In the genomic region with DNA sequence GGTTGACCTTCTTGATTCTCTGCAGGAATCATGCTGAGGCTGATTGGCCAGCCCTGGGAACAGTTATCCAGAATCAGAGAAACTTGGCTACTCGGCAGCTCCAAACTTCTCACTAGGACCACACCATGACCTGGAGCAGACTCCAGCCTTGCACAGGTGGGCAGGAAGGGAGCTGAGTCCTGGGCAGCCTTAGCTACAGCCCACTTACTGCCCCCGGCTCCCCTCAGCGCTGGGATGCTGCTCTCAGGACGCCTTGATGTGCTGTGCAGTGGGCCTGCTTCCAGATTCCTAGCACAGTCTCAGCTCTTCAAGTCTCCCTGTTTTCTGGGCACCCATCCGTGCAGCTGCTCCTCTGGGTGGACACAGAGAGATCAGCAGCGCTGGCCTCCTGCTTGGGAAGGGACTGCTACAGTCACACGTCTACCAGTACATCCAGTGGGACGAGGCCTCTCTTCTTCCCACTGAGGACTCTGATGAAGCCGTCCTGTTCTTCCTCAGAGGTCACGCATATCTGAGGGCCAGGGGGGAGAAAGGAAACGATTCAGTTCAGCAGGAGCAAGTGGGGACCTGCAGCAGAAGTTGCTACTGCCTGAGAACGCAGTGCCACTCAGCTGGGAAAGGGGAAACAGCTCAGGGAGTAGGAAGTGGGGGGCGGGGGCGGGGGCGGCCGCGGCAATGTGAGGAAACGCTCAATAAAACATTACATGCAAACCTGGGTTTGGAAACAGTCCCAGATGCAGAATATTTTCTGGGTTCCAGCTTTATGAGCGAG, we compare ENCODE assay signal across 10 mouse cellular contexts.
DNase-seq lines count a peak whose midpoint lies in the region; ATAC-seq and TF ChIP-seq lines count a peak whose summit lies in the region.
"Had no signal": no experiment of that assay in that cellular context is flagged by ENCODE, and none has a peak within 500 bp of the region (broad histone marks: within the 10 kb centered on the region; RNA-seq: fewer than 3 reads in every experiment).

No protein-coding gene starts in this region.

- peak; percentile 41 for DNase-seq in gastrocnemius, postnatal 14 days
- DNase-seq in gastrocnemius, adult 18-20 months (ENCODE audit: low spot score): no peak
- DNase-seq in lung, adult 18-20 months: no peak
- peak; percentile 5 for DNase-seq in liver, adult 2 months (ENCODE audit: extremely low read depth, low read depth, low spot score)
- DNase-seq in spleen, postnatal 36 days (ENCODE audit: low spot score in 2 of 2): no peak
- DNase-seq: cerebellum, adult 8-10 months had no signal

- peak overlapping the region; percentile 28; the same call in 1 of the 2 replicates for H3K4me2 ChIP-seq in lung, embryonic 16.5 days (ENCODE audit: low read depth, low read length)
- no peak overlapping the region for H3K4me2 ChIP-seq in forebrain, embryonic 13.5 days

- no peak overlapping the region for H3K4me3 ChIP-seq in lung, embryonic 16.5 days (ENCODE audit: low read length)
- no peak overlapping the region for H3K4me3 ChIP-seq in liver, adult 2 months (ENCODE audit: insufficient read depth, low read depth, low read length)
- H3K4me3 ChIP-seq in forebrain, embryonic 13.5 days: no peak overlapping the region

- H3K4me1 ChIP-seq in lung, embryonic 16.5 days (replicated peaks; ENCODE audit: control insufficient read depth, insufficient read depth, low read length): no peaks in the 10 kb centered on the region
- H3K4me1 ChIP-seq in liver, adult 2 months (ENCODE audit: control insufficient read depth, insufficient read depth, low read length): no peaks in the 10 kb centered on the region
- no peaks in the 10 kb centered on the region for H3K4me1 ChIP-seq in forebrain, embryonic 13.5 days

- TF ChIP-seq CTCF in liver, adult 2 months (IDR thresholded peaks at IDR 0.05; ENCODE audit: low read depth, low read length): no peak

- H3K36me3 ChIP-seq in lung, embryonic 16.5 days (ENCODE audit: control insufficient read depth, insufficient read depth, low read length): no peaks in the 10 kb centered on the region
- H3K36me3 ChIP-seq in liver, adult 2 months (ENCODE audit: control insufficient read depth, insufficient read depth, low read length): no peaks in the 10 kb centered on the region
- H3K36me3 ChIP-seq in forebrain, embryonic 13.5 days (ENCODE audit: poor library complexity, severe bottlenecking): no peaks in the 10 kb centered on the region

- no peaks in the 10 kb centered on the region for H3K9me3 ChIP-seq in lung, embryonic 16.5 days (ENCODE audit: control insufficient read depth, low read length)
- no peaks in the 10 kb centered on the region for H3K9me3 ChIP-seq in forebrain, embryonic 13.5 days (replicated peaks)

- TF ChIP-seq POLR2A in liver, adult 2 months (IDR thresholded peaks at IDR 0.05; ENCODE audit: extremely low read depth, insufficient read depth, low read length): no peak

- H3K79me2 ChIP-seq in liver, adult 2 months (ENCODE audit: control insufficient read depth, insufficient read depth, low read length): no peaks in the 10 kb centered on the region

- no peak overlapping the region for H3K9ac ChIP-seq in lung, embryonic 16.5 days (ENCODE audit: low read length)
- H3K9ac ChIP-seq in liver, adult 2 months (ENCODE audit: low read depth, low read length): no peak overlapping the region
- no peak overlapping the region for H3K9ac ChIP-seq in forebrain, embryonic 13.5 days

- H3K27ac ChIP-seq in lung, embryonic 16.5 days (ENCODE audit: low read length): peak overlapping the region; percentile 9; the same call in 1 of the 2 replicates
- no peak overlapping the region for H3K27ac ChIP-seq in liver, adult 2 months (replicated peaks; ENCODE audit: insufficient read depth, low read depth, low read length)
- H3K27ac ChIP-seq in forebrain, embryonic 13.5 days: no peak overlapping the region

- intact Hi-C loops in gastrocnemius, postnatal 14 days (cut with DNase I; ENCODE audit: low total_unique reads): no loop called here

- no peaks in the 10 kb centered on the region for H3K27me3 ChIP-seq in lung, embryonic 16.5 days (ENCODE audit: control insufficient read depth, insufficient read depth, low read depth, low read length)
- no peaks in the 10 kb centered on the region; the same call in 1 of the 2 replicates for H3K27me3 ChIP-seq in liver, adult 2 months (ENCODE audit: control insufficient read depth, insufficient read depth, low read length)
- H3K27me3 ChIP-seq in forebrain, embryonic 13.5 days: no peaks in the 10 kb centered on the region

- ATAC-seq in lung, embryonic 16.5 days (ENCODE audit: low read depth): peak; percentile 38; the same call in 1 of the 2 replicates
- ATAC-seq in neutrophil, adult 5-6 weeks (ENCODE audit: extremely low read depth, insufficient number of reproducible peaks, low FRiP score, poor library complexity, severe bottlenecking): peak; percentile 37; the same call in 1 of the 2 replicates
- ATAC-seq in forebrain, embryonic 13.5 days: no peak
- ATAC-seq: forebrain, embryonic 14.5 days had no signal

- 38% methylated on average over 19 of the region's 19 CpGs for WGBS in lung, embryonic 16.5 days
- 52% methylated on average over 19 of the region's 19 CpGs for WGBS in liver, adult 2 months
- WGBS in forebrain, embryonic 13.5 days: 74% methylated on average over 19 of the region's 19 CpGs

Comparison
In these comparisons a context has a peak if more than half of its experiments do, and no peak if none do; other contexts are left out.
1. DNase-seq: peak in gastrocnemius, postnatal 14 days (single experiment) and liver, adult 2 months (single experiment); none in gastrocnemius, adult 18-20 months (single experiment), lung, adult 18-20 months (0 of 2) and spleen, postnatal 36 days (0 of 2).